Mouse (Mus musculus) naive thymus-derived CD4-positive, alpha-beta T cell, adult 2 months (primary cell): ENCODE measurements around the gene A630076J17Rik.

ENCODE experiments used
- DNase-seq: peaks from one replicate; pipeline ENCODE4 v3.0.0-alpha.2; 2011; ENCODE audit warnings: low read depth

The A630076J17Rik gene

DNA sequence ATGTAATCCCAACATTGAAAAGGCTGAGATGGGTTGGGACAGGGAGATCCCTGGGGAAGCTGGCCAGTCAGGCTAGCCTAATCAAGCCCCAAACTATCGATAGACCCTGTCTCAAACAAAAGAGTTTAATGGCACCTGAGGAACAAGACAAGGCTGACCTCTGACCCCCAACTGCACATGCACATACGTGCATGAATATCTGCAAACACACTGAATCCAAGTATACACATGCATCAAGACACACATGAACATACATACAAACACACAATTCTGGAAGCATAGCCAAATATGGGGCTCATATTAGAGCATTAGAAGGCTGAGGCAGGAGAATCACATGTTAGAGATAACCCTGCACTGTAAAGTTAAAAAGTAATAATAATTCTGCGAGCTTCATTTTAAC, 46.2 kb downstream of the A630076J17Rik start:
- no peak for DNase-seq

- DNase-seq, result peak; percentile 90
These were observed 48.3 kb downstream of the A630076J17Rik start, which contains the start of gene Lamtor5 for GRCm38 (mm10) chr3:107278479-107279269. Gene Lamtor5 (plus strand): TSS chr3:107278858.
